Mouse (Mus musculus): ENCODE measurements at regions not wholly inside any gene's neighbourhood (a gene's known extent, or its start where the extent isn't known, plus 50 kb on each side); places are given as distances from the start of the nearest gene placed in this dataset.

DNA sequence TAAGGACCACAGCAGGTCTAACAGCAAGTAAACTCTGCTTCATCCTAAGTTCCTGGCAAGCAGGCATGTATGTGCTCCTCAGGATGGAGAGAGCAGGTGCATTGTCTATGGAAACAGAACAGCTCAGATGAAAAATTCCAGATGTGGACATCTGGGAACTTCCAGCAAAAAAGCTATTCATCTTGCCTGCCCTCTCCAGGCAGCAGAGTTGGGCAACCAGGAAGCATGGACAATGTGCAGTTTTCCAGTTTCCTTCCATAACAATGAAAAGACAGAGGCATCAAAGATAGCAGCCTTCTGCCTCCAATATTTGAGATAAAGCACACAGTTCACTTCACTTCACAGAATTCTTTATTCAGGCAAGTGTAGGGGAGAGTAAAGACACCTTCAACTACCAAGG lies 236.7 kb downstream of the Fam49a start:
- DNase-seq = no peak
- intact Hi-C loops (cut with DNase I; ENCODE audit: low total_unique reads) = no loop called here

DNA sequence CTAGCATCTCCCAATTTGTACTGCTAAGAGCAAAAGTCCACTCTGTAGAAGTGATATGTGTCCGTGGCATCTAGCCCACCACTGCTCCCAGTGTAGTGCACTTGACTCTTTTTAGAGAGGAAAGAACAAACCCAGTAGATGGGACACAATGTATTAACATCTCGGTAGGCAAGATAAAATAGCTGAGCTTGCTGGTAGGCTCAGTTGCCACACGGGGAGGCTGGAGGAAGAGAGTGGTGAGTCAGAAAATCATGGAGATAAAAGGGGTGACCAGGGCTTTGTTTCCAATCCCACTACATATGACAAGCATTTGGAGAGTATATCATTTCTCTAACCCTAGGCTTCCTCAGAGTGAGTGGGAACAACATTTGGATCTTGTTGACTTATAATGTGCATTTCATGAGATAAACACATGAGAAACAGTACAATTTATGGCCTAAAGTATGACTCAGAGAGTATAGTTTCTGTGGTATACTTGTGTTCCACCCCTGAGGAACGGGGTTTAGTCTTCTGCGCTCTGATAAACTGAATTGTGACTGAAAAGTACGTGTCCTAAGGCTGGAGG lies 235.4 kb downstream of the Fam49a start:
- no peak for DNase-seq
- intact Hi-C loops (cut with DNase I; ENCODE audit: low total_unique reads) = no loop called here

DNA sequence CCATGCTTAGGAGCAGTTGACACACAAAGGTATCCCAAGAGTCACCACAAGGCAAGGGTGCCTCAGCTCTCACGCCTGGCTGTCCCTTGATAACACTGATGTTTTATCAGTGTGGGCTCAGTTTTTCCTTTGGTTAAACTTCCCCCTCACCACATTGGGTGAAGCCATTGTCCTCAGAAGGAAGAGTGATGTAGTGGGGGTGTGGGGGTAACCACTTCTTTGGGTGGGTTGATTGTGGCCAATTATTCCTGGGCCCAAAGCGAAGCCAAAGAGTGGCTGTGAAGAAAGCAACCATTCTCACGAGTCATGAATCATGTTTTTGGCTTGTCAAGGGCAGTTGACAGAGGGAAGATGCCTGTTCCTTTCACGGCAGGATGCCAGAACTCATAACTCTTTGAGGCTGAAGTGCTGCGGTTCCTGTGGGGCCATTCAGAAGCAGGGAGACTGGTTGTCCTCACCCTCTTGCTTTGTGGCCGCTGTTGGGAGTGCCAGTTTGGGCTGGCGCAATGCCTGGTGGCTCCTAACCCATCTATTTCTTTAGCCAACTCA lies 234.7 kb downstream of the Fam49a start:
- intact Hi-C loops (cut with DNase I; ENCODE audit: low total_unique reads) = no loop called here
- DNase-seq = no peak

DNA sequence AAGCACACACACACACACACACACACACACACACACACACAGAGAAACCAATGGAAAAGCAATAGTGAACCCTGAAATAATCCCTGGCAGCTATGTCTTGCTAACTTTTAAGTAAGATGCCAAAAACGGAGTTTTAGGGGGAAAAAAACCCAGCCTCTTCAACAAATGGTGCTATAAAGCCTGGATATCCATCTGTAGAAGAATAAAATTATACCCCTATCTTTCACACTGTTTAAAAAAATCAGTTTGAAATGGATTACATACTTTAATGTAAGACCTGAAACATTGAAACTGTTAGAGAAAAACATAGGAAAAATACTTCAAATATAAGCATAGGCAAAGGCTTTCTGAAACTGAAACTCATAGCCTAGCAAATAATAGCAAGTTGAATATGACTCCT lies 228.2 kb downstream of the Fam49a start:
- DNase-seq = no peak
- intact Hi-C loops (cut with DNase I; ENCODE audit: low total_unique reads) = no loop called here

DNA sequence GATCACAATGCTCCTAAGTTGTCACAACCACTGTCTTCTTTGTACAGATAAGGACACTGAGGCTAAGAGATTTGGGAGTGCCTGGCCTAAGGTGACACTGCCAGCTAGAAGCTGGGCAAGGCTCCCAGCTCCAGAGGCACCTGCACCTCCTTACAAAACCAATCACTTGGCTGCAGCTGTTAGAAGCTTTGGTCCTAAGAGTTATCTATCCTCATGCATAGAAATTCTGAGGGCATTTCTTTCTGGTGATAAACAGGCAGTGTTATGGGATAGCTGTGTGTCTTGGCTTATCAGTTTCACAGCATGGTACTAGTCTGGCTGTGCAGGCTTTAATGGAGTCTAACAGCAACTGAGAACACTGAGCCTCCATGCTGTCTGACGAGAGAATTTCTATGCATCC lies 226.2 kb downstream of the Fam49a start:
- no peak for DNase-seq
- intact Hi-C loops (cut with DNase I; ENCODE audit: low total_unique reads) = no loop called here

DNA sequence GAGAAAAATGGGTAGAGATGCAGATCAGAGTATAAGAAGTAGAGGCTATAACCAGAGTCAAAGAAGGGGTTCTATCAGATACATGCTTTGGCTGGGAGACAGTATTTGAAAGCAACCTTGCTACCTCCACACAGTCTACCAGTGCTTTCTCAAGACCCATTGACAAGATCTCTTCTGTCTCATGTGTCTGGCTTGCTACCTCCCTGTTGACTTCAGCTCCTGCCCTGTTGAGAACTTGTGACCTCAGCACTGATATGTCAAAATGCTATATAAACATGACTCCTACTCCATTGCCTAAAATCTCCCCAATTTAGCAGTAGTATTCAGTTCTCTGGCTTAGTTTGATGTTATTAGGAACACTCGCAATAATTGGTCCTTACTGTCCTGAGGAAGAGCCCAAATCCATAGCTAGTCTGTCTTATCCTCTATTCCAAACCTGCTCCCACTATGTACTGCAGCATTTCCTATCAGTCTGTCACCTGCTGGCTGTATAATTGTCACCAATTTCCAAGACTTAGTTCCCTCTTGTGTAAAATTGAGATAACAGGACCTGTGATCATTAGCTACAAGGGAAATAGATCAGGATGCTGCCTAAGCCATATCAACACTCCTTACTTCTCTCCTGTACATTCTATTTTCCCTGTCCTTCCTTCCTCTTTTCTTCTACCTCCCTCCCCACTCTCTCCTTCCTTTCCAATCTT lies 224.9 kb downstream of the Fam49a start:
- intact Hi-C loops (cut with DNase I; ENCODE audit: low total_unique reads) = no loop called here
- DNase-seq = no peak

DNA sequence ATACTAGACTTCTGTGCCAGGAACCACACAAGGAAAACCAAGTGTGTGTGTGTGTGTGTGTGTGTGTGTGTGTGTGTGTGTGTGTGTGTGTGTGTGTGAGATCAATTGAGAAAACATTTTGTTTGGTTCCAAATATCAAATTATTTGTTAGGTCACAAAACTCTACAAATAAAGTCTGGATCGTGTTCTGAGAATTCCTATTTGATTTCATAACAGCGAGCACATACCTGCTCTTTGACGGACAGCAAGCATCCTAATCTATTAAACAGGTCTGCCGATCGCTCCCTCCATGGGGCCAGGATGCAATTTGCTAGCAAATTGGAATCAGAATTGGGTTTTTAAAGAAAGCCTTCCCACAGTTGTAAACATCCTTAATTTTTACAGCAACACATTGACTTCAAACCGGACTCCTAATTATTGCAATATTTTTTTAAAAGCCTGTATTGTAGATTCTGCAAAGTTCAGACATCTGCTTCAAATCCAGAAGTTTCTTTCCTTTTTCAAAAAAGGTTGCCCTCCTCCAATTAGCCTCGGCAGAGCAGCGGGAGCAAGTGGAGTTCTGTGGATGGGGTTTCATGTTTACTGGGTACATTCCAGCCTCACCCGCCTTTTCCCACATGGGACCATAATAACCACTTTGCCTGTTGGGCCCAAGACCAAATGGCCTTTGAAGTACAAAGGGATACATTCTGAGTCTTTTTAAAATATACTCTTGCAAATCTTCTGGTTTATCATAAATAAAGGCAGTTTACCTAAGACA lies 223.2 kb downstream of the Fam49a start:
- no peak for DNase-seq
- intact Hi-C loops (cut with DNase I; ENCODE audit: low total_unique reads) = no loop called here

DNA sequence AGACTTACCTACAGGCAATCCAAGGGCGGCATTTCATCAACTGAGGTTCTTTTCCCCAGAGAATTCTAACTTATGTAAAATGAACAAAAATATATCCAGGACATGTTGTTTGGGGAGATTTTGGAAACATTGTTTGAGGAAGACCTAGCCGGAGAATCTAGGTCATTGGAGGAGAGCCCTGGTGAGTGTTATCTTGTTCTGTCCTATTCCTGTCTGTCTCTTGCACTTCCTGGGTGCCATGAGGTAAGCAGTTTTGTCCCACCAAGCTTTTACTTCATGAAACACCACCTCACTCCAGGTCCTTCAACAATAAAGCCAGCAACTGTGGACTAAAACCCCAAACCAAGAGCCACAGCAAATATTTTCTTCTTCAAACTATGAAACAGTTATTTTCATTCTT lies 218.5 kb downstream of the Fam49a start:
- intact Hi-C loops (cut with DNase I; ENCODE audit: low total_unique reads) = no loop called here
- no peak for DNase-seq

DNA sequence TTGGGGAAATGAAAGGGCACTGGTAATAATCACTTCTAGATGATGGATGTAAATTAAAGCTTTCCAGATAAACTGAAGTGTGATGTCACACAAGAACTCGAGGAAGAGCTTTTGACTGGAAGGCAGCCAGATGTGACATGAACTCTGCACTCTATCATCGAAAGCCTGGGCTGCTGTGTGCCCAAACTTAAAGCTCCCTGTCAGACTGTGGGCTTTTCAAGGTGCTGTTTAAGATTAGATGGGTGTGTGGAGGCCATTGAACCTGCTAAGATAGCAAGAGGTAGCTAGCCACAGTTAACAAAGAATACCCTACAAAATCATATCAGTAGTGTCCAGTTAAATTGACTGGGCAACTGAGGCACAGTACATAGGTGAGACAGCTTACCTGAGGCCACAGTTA lies 190.1 kb downstream of the Fam49a start:
- intact Hi-C loops (cut with DNase I; ENCODE audit: low total_unique reads) = no loop called here
- no peak for DNase-seq

DNA sequence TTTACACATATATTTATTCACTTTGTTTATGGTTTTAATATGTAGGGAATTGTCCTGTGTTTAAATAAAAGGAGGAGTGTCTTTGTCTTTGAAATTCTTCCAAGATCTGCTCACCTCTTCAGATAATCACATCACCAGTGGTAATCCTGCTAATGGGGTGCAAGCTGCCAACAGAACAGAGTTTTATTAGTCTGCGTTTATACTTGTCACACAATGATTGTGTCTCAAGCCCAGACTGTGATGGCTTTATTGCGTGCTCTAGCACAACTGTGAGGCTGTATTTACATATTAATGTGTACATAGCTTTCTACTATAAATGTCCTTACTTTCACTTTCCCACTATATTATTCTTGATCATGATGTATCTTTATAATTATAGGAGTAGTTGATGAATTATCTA lies 184.8 kb downstream of the Fam49a start:
- DNase-seq = no peak
- intact Hi-C loops (cut with DNase I; ENCODE audit: low total_unique reads) = no loop called here

DNA sequence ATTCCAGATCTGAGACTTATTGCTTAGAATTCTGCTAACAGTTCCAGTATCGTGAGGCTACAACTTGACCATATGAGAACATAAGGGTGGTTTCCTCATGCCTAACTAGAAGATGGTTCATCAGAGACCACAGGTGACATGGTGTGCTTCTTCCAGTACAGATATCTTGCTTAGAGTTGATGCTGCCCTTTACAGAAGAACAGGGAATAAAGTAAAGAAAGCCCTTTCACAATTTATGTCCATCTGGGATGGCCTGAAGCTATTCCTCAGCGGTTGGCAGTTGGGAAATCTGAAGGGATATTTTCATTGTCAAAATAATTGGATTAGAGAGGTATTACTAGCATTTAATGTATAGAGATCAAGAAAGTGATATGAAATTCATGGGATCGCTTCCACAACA lies 184.3 kb downstream of the Fam49a start:
- intact Hi-C loops (cut with DNase I; ENCODE audit: low total_unique reads) = no loop called here
- DNase-seq = no peak

DNA sequence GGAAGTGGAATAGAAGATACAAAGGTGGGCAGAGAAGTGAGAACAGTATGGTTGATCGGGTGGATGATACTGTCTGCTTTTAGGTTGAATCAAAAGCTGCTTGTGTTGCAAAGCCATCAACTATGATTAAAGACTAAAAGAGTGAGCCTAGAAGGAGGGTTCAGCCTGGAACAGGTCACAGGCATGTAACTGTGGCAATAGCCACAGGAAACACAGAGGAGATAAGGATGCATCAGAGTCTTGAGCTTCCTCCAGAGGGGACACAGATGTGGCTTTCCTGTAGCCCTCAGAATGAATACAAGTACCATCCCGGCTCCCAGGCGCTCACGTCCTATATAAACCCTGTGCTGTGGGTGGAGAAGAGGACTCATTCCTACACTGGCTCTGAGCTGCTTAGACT lies 180.9 kb downstream of the Fam49a start:
- intact Hi-C loops (cut with DNase I; ENCODE audit: low total_unique reads) = no loop called here
- no peak for DNase-seq

DNA sequence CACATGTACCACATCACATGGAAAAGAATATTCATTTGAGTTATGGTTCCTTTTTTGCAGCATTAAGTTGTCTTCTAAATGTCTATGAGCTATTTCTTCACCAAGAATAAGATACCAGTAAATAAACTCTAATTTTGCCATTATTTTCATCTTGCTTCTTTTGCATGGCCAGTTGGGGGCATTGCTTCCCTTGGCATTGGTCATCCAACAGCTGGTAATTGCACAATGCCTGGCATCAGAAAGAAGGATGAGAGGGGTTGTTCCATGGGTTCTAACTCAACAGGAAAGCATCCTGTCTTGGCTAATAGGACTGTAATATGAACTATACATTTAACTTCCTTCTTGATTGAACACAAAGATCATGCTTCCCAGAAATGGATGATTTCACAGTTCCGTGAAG lies 174.4 kb downstream of the Fam49a start:
- intact Hi-C loops (cut with DNase I; ENCODE audit: low total_unique reads) = no loop called here

DNA sequence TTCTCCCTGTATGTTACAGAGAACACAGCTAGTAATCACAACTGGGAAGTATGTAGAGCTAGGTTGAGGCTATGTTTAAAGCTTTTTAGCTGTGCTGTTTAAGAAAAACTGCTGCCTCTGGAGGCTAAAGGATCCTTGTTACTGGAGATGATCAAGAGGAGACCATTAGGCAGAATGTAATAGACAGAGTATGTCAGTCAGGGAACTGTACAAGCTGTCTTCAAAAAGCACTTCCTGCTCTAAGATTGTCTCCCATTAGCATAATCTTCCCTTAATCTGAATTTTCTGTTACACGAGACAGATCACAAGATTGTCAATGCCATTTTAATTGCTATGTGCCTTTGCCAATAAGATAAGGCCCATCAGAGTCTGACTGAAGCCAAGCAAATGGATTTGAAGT lies 170.7 kb downstream of the Fam49a start:
- intact Hi-C loops (cut with DNase I; ENCODE audit: low total_unique reads) = no loop called here
- DNase-seq = no peak

More for the DNA sequence above, 174.4 kb downstream of the Fam49a start:
- no peak for DNase-seq

All from gastrocnemius, postnatal 14 days (tissue).